Mouse (Mus musculus) spleen, adult 2 months (tissue): Measurements from ENCODE around the gene Prss8. TPM values are rescaled to one million over a fixed set of nuclear protein-coding genes. Genes with fewer than 3 reads are reported as not detected.

Experiments used
- DNase-seq, 2 experiments: peaks; one replicate each; pipeline versions ENCODE4 v3.0.0 to v3.0.0-alpha.2; 2012 to 2021; ENCODE audit warnings: low spot score in 2 of 2, low read depth in 1 of 2
- H3K27ac ChIP-seq: fragments of 200-500 bp; 2 replicates; pipeline ENCODE4 v1.5.1; 2012; ENCODE audit warnings: low read length, inconsistent platforms; ENCODE audit not compliant: insufficient read depth
- H3K27me3 ChIP-seq: fragments of 200-500 bp; 2 replicates; pipeline ENCODE4 v1.6.1; 2012; ENCODE audit warnings: mild to moderate bottlenecking, moderate library complexity, low read length, inconsistent platforms; ENCODE audit not compliant: control insufficient read depth, insufficient read depth
- H3K36me3 ChIP-seq: fragments of 200-500 bp; 2 replicates; pipeline ENCODE4 v1.6.1; 2012; ENCODE audit warnings: mild to moderate bottlenecking, low read length, inconsistent platforms; ENCODE audit not compliant: control insufficient read depth, insufficient read depth
- H3K4me1 ChIP-seq: fragments of 200-500 bp; 2 replicates; pipeline ENCODE4 v1.6.1; 2011; ENCODE audit warnings: inconsistent platforms; ENCODE audit not compliant: control insufficient read depth, insufficient read depth, insufficient read length
- H3K4me3 ChIP-seq: fragments of 200-500 bp; 2 replicates; pipeline ENCODE4 v1.5.1; 2011; ENCODE audit warnings: mild to moderate bottlenecking, inconsistent platforms; ENCODE audit not compliant: insufficient read depth, insufficient read length; ENCODE audit errors: extremely low read depth
- CTCF ChIP-seq: fragments of 200-500 bp; IDR thresholded peaks from 2 replicates; pipeline ENCODE4 v1.5.1; 2011; ENCODE audit warnings: mild to moderate bottlenecking, inconsistent platforms; ENCODE audit not compliant: insufficient read depth, insufficient read length, insufficient replicate concordance; ENCODE audit errors: extremely low read depth
- POLR2A ChIP-seq: fragments of 200-500 bp; IDR thresholded peaks from 2 replicates; pipeline ENCODE4 v1.6.1; 2011; ENCODE audit warnings: low read depth, low read length, inconsistent platforms
- WGBS: fragments of 180-500 bp; shearing (Covaris S2); methylation state at CpG from one replicate; pipeline ENCODE4 v1.1.7; 2018; 5-methylcytosine and 5-hydroxymethylcytosine counted together
- polyA plus RNA-seq: library from polyadenylated mRNA; depleted of rRNA; stranded (reverse); fragments of >200 nt; gene quantifications from 2 replicates; pipeline ENCODE4 v1.2.3, GENCODE M21; 2012; rRNA removed

Prss8 gene
- polyA plus RNA-seq: 3.7 and 4.2 TPM in 2 replicates

DNA sequence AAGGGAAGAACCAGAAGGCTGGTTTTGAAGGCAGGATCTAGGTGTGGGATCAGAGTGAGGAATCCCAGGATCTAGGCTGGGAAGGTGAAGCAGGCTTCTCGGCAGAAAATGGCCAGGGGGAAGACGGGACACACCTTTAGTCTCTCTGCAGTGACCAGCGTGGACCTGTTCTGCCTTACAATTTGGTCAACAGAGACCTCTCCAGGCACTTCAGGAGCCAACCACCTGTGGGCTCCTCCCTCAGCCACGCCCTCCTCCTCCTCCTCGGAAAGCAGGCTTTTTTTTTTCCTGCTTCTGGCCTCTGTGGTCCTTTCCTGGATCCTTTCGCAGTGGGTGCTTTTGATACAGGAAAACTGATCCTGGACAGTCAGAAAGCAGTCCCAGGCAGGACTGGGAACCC is at the start of gene Prss8:
Gene Prss8, minus strand, starts transcription at position 182 of the 400 bp plus-strand sequence.
- Histone ChIP-seq H3K27ac (no peak within 1 kb of the TSS), H3K27me3 (no peaks in the 10 kb centered on the region), H3K4me3 (no peak within 1 kb of the TSS), H3K36me3 (peaks cover 10% of the 10 kb centered on the region; the same call in 1 of the 2 replicates), H3K4me1 (no peaks in the 10 kb centered on the region)
- WGBS: 80% methylated on average over 6 of the region's 6 CpGs
- no peak for DNase-seq
- TF ChIP-seq CTCF (no peak), POLR2A (no peak)

DNA sequence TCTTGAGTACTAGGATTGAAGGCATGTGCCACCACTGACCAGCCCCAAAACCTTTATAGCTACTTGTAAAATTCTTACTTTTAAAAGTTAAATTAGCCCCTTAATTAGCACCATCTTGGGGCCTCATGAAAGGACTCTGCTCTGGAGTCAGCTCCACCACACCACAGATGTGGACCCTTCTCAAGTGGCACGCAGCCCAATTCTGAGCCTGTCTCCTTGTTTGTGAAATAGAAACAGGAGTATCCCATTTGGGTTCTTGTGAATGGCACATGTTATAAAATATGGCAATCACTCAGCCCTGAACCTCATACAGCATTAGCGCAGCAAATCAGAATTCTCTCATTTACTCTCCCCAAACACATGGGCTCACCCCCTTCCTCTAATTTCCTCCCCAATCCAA is 49.0 kb upstream of the Prss8 start:
- Histone ChIP-seq H3K27ac (no peak overlapping the region), H3K4me3 (no peak overlapping the region), H3K27me3 (no peaks in the 10 kb centered on the region), H3K36me3 (peaks cover 57% of the 10 kb centered on the region), H3K4me1 (no peaks in the 10 kb centered on the region)
- TF ChIP-seq CTCF (no peak), POLR2A (no peak)
- WGBS: 99% methylated on average over 2 of the region's 2 CpGs
- no peak for DNase-seq

DNA sequence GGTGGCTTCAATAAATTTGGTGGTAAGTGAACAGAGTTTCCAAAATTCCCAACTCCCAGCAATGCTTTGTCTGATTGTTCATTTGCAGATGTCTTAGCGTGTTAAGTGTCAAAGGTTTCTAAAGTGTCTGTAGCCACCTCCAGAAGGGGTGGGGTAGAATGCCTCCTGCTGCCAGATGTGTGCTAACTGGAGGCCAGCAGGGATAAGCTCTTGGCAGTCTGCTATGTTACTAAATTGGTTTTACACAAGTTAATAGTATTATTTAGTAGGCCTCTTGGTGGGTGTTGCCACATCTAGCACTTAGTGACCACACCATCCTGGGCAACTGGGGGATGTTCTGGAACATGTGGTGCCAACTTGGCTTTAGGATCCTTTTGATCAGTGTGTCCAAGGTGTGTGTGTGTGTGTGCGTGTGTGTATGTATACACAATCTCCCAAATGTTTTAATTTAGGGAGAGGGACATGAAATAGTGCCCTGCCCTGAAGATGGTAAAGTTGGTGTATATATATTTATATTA is 44.6 kb upstream of the Prss8 start:
- no peak overlapping the region for H3K4me3 ChIP-seq
- no peaks in the 10 kb centered on the region for H3K27me3 ChIP-seq
- no peak for TF ChIP-seq POLR2A
- no peak for TF ChIP-seq CTCF
- WGBS: 96% methylated on average over 2 of the region's 2 CpGs
- DNase-seq: no peak
- no peak overlapping the region for H3K27ac ChIP-seq
- H3K36me3 ChIP-seq: peaks cover 56% of the 10 kb centered on the region
- no peaks in the 10 kb centered on the region for H3K4me1 ChIP-seq

DNA sequence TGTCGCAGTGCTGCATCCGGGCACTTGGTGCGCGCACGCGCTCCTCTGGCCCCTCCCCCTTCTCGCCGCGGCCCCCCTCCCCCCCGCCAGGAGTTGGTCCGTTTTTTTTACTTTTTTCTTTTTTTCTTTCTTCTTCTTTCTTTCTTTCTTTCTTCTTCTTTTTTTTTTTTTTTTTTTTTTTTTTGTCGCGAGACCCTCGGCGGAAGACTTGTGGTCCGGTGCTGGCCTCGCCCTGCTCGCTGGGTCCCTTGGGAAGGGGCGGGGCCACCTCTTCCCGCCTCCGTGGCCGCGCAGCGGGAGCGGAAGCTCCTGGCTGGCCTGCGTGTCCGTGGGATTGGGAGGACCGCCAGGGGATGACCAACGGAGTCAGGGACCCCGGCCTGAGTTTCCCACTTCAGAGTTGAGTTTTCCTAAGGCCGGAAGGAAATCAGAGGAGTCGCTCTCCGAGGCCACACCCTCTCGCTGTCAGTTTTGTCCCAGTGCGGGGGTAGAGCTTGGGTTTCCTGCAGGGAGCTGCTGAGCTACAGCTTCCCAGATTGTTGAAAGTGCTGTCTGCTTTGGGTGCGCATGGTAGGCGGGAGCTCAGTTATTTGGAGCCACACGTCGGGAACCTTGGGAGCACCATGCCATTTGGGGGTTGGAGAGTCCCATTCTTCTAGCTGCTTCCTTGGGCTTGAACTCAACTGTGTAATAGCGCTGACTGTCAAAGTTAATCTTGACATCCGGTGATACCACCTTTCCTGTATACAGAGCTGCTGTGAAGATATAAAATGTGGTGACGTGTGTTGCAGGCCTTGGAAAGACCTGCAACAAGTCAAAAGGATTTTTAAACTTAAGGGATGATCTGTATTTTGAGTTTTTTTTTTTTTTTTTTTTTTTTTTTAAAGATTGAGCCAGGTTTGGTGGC is 38.3 kb upstream of the Prss8 start:
- peak; percentile 28 to 68 for DNase-seq

DNA sequence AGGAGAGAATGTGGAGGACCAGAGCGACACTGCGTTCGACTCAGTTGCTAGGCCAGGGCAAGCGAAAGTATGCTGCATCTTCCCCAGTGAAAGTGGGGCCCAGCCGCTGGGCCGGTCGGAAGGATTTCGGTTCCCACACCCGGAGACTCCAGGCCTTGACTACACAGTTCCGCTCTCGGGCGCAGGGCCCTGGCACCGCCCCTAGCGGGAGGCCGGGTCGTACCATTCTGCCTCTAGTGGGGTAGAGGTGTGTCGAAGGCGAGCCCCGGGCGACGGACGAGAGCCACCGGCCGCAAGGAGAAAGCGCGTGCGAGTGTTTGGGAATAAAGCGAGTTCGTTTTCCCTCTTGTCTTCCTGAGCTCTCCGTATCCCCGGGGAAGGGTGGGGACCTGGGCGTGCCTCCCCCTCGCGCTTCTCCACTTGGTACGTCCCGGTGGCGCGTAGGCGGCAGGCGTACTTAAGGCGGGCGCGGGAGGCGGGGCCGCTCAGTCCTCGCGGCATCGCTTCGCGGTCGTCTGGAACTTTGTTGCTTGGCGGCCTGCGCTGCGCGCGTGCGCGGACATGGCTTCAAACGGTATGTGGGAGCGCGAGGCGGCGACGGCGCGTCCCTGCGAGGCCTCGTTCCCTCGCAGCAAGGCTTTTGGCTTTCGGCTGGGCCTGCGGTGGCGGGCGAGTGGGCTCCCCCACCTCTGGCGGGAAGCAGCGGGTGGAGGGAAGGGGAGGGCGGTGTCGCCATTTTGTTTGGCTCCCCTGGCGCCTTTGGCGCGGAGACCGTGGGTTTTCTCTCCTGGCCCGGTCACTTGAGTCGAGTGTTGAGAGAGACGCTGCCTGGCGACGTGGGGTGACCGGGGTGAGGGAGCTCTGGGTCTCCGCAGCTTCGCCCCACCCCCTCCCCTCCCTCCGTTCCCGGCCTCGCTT is 37.4 kb upstream of the Prss8 start, which contains the start of gene Fus:
Gene Fus, plus strand, starts transcription at position 454 of the 918 bp plus-strand sequence.
- H3K4me3 ChIP-seq: peak within 1 kb of the TSS; percentile 98
- H3K27ac ChIP-seq: peak within 1 kb of the TSS; percentile 98
- H3K4me1 ChIP-seq: peaks cover 5% of the 10 kb centered on the region; the same call in 1 of the 2 replicates
- TF ChIP-seq POLR2A (peak; percentile 99), CTCF (no peak)
- 1% methylated on average over 92 of the region's 92 CpGs for WGBS
- H3K27me3 ChIP-seq: no peaks in the 10 kb centered on the region
- peaks cover 15% of the 10 kb centered on the region for H3K36me3 ChIP-seq
- peak; percentile 88 to 90 for DNase-seq

More for the DNA sequence above, 38.3 kb upstream of the Prss8 start:
- H3K27ac ChIP-seq: peak overlapping the region; percentile 98
- peaks cover 22% of the 10 kb centered on the region for H3K36me3 ChIP-seq
- under 1% methylated on average over 41 of the region's 42 CpGs for WGBS
- H3K27me3 ChIP-seq: no peaks in the 10 kb centered on the region
- peak overlapping the region; percentile 98 for H3K4me3 ChIP-seq
- TF ChIP-seq CTCF (no peak), POLR2A (no peak)
- peaks cover 5% of the 10 kb centered on the region; the same call in 1 of the 2 replicates for H3K4me1 ChIP-seq

DNA sequence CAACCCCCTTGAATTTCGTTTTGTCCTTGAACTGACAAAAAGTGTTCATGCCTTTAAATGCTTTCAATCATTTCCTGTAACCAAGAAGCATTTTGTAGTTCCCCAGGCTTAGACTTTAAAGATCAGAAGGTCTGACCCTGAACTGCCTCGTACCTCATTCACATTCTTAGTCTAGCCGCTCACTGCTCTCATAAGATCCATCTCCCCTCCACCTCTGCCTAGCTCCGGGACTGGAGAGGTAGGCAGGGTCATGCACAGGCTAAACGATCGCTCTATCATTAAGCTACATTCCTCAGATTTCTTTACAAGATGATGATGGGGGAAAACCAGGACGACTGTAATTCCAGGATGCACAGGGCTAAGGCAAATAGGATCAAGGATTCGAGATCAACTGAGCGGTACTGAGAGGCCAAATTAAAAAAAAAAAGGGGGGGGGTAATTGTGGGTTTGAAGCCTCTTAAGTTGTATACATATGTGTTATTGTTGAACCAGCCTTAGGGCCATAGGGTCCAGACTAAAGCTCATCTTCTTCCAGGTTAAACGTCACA is 36.5 kb upstream of the Prss8 start:
- DNase-seq: no peak
- 21% methylated on average over 10 of the region's 10 CpGs for WGBS

More for the DNA sequence above, 36.5 kb upstream of the Prss8 start:
- Histone ChIP-seq H3K27me3 (no peaks in the 10 kb centered on the region), H3K36me3 (peaks cover 8% of the 10 kb centered on the region), H3K27ac (peak overlapping the region; percentile 98), H3K4me1 (peaks cover 5% of the 10 kb centered on the region; the same call in 1 of the 2 replicates), H3K4me3 (peak overlapping the region; percentile 98)
- TF ChIP-seq CTCF: no peak
- no peak for TF ChIP-seq POLR2A
